Mouse (Mus musculus) heart, postnatal 36 days (tissue): ENCODE measurements at regions not wholly inside any gene's neighbourhood (a gene's known extent, or its start where the extent isn't known, plus 50 kb on each side); places are given as distances from the start of the nearest gene placed in this dataset.

Experiments
- DNase-seq, 2 experiments: peaks; one replicate each; pipeline ENCODE4 v3.0.0; 2021 to 2022
- intact Hi-C: fragments of 180-260 bp; cut with DNase I; formaldehyde crosslinking; loops from one replicate; pipeline ENCODE4 v1.15.1; 2025

DNA sequence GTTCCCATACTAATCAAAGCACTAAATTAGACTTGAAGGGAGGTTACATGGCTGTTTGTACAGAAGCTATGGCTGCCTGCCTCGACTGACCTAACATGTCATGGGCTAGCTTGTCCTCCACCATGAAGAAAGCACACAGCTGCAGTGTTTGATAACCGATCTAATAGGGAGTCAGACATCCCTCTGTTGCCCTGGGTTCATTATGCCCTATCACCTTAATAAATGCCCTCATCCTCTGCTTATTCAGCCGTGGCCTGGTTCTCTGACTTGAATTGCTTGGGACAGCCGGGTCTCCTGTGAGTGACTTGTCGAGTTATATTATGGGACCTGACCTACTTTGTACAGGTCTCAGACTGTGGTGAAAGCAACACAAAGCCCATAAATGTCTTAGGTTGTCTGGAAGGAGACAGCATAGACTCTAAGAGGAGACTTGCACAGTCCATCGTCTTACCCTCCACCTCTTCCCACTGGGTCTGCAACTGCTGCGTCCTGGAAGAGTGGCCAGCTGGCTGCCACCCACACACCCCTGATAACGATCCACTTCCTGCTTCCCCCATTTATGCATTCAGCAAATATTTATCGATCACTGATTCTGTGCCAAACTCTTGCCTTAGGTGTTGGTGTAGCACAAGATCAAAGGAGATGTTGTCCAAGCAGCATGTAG is 161.2 kb upstream of the 3110018I06Rik start:
- intact Hi-C loops = no loop called here

GRCm38 (mm10) chr12:107328986-107329385 is 159.4 kb upstream of the 3110018I06Rik start:
- no peak for DNase-seq
- intact Hi-C loops = no loop called here

More for the DNA sequence above, 161.2 kb upstream of the 3110018I06Rik start:
- no peak for DNase-seq

DNA sequence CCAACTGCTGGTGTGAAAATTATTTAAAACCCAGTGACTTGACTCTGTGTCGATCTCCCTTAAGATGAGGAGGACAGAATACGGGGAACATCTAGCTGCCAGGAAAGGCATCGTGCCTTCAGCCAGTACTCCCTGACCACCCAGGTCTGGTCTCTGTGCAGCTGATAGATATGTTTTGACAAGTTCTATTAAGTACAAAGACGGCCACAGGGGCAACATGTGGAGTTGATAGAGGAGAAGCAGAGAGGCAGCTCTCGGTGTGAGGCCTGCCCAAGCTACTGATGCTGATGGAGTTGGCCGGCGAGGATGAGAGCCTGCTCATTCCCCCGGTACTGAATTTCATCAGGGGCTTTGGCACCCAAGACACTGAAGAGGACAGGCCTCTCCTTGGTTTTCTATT is 154.1 kb upstream of the 3110018I06Rik start:
- intact Hi-C loops = no loop called here
- DNase-seq = no peak

DNA sequence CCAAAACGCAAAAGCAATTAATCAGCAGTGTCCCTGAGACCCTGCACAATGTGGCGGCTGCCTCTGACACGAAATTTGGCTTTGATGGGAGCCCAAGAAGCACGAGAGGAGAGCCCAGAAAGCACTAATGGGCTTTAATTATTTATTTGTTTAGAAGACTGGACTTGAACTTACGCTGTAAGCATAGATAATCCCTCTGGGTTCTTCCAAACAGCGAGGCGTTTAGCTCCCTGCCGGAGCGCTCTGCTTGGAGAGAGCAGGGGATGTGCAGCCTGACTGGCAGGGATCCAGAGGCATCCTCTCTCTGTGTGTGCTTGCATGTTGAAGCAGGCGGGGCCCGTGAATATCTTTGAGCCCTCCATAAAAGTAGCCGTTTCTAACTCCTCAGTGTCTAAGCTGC is 153.3 kb upstream of the 3110018I06Rik start:
- intact Hi-C loops = no loop called here
- DNase-seq = no peak

- intact Hi-C loops = no loop called here
- no peak for DNase-seq
These were observed 149.7 kb upstream of the 3110018I06Rik start for GRCm38 (mm10) chr12:107338758-107339157.

DNA sequence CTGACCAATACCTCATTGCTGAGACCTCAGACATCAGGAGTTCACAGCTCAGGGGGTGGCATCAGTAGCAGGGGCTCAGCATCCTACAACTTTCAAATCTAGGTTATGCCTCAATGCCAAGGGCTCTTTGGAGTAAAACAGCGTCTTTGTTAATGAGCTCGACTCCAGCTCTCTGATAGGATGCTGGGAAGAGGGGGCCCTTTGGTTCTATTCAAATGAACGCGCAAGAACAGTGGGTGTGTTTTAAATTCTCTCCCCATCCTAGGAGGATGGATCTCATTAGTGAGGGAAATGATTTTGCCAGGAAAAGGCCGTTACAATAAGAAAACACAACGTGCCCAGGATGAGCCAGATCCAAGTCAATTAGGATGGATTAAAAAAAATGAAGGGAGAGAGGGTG is 132.2 kb upstream of the 3110018I06Rik start:
- no peak for DNase-seq
- intact Hi-C loops = no loop called here

- intact Hi-C loops = no loop called here
- DNase-seq = no peak
These were observed 131.5 kb upstream of the 3110018I06Rik start for GRCm38 (mm10) chr12:107356974-107357373.

DNA sequence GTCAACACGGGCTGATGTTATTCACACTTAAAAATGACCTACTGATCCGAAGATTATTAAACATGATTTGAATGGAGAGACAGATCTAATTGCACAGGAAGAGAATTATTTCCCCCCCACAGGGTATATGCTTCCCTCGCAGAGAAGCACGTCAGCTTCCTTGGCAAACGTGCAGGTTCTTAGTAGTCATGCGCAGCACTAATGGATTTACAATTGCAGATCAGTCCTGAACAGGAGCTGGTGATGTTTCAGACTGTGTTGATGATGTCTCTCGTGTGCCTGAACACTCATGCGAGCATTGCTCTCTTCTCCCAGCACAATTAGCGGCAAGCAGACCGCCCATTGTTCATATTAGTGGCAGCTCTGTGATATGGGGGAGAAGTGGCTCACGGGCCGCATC is 127.9 kb upstream of the 3110018I06Rik start:
- intact Hi-C loops = no loop called here
- DNase-seq = no peak

- intact Hi-C loops = no loop called here
- DNase-seq = no peak
These were observed 126.8 kb upstream of the 3110018I06Rik start for GRCm38 (mm10) chr12:107361606-107362005.

DNA sequence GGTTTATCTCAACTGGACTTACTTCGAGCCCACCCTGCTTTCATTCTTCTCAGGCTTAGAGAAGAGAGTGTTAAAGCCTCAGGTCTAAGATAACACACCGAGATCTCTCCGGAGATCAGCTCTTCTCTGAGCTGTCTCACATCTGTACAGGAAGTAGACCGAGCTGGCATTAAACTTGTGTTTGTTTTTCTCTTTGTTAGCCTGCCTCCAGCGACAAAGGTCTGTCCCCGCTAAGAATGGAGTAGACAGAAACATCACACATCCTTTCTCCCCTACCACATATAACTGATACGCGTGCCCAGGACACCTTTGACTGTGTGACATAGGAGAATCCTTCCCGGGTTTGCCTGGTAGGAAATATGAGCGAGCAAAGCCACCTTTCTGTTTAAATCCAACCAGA is 126.3 kb upstream of the 3110018I06Rik start:
- no peak for DNase-seq
- intact Hi-C loops = no loop called here

DNA sequence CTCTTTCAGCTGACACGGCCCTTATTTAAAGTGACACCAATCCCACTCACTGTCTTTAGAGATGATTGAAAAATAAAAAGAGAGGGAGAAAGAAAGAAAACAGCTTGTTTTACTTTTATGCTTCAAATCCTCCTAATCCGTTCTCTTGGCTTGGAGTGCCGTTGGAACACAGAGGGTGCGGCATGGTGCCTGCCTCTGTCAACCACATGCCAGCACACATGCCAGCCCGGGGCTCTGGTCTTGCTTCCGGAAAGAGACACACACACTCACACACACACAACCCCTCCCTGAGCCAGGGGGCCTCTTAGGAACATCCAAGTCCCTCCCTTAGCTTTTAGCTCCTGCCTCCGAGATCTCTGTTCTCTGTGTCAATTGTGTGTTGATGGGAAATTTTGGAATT is 116.2 kb upstream of the 3110018I06Rik start:
- intact Hi-C loops = no loop called here

DNA sequence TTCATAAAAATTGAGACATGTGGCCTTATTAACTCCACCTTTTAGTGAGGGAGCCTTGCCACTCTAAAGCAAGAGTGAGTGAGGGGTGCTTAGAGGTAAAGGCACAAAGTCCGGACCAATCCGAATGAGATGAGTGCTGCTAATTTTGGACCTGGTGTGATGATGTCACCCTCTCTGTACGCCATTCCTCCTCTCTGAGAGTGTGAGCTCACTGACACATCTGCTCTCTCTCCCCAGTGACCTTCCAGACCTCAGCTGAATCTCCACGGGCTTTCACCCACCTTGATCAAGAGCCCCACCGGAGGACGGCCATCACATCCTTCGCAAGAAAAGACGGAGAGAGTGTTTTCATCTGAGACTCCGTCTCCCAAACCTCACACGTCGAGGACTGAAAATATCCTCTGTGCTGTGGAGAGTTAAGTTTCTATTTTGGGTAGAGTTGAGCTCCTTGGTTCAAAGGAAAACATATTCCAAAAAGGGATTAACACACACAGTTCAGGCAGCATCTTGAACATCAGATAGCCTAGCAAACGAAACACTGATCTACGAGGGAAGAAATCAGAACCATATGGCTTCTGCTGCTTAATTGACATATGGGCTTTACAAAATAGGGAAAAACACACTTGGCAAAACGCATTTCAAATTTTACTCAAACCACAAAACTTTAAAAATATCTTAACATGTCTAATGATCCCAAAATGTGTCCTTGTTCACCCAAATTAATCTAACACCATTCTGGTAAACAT is 96.2 kb upstream of the 3110018I06Rik start:
- intact Hi-C loops = no loop called here
- DNase-seq = no peak

More for the DNA sequence above, 116.2 kb upstream of the 3110018I06Rik start:
- no peak for DNase-seq

DNA sequence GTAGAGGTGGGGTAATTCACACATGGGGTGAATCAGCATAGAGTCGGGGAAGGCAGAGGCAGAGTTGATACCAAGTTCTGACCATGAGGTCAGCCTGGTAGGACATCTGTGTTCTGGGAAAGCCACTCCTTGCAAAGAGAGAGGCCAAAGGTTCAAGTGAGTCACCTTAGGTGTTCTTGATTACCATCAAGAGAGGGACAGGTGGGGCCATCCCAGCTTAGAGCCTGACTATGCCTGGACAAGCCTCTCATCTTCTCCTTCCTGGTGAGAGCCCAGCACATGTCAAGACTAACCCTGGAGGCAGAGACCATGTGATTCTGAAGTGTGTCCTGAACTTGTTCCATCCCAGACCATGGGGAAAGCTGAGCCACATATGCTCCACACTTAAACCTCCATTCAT is 94.0 kb upstream of the 3110018I06Rik start:
- no peak for DNase-seq
- intact Hi-C loops = no loop called here

DNA sequence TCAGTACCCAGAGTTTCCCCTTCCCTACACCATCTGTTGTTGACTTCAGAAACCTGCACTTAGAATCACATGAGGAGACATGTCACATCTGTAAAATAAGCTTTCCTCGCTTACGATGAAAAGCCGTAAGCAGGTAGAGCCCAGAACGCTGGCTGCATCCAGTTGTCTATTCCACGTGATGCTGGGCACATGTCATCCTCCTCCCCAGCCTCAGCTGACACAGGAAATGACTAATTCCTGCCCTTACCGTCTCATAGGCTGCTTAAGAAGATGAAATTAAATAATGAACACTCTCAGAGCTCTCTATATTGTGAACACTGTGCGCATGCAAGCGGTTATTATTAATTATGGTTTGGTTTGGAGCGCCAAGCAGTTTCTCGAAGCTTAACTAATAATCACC is 83.6 kb upstream of the 3110018I06Rik start:
- DNase-seq = no peak

DNA sequence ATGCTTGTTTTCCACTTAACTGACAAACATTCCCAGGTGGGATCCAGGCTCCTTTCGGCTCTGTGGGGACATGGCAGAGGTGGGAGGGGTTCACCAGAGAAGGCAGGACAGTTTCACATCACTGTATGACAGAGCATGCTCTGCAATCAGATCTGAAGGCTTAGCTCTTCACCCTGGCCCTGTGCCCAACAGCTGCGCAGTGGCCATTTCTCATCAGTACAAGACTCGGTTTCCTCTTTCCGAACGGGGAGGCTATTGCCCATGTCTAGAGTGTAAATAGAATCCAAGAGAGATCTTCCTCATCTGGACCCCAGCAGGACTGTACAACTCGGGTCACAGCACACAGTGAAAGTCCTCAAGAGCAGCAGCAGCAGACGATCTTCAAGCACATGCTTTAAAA is 64.5 kb upstream of the 3110018I06Rik start:
- DNase-seq = no peak
- intact Hi-C loops = no loop called here

More for the DNA sequence above, 83.6 kb upstream of the 3110018I06Rik start:
- intact Hi-C loops = no loop called here

DNA sequence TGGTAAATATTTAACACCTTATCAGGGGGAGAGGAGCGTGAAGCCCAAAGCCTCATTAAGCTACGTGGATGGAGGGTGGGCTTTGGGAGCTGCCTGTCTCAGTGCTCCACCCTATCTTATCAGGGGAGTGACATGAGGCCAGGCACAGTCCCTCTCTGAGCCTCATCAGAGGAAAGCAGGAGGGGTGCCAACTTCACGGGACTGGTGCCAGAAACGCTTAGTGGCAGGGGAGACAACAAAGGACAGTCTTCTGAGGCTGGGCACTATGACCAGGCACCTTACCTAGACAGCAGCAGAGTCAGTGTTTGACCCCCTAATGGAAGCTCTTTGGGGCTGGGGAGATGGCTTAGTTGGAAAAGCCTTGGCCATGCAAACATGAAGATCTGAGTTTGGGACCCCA is 49.9 kb upstream of the 3110018I06Rik start:
- DNase-seq = peak; percentile 1 to 10
- intact Hi-C loops = no loop called here
